Mouse (Mus musculus): ENCODE data around the gene Tbc1d9.

The Tbc1d9 gene

DNA sequence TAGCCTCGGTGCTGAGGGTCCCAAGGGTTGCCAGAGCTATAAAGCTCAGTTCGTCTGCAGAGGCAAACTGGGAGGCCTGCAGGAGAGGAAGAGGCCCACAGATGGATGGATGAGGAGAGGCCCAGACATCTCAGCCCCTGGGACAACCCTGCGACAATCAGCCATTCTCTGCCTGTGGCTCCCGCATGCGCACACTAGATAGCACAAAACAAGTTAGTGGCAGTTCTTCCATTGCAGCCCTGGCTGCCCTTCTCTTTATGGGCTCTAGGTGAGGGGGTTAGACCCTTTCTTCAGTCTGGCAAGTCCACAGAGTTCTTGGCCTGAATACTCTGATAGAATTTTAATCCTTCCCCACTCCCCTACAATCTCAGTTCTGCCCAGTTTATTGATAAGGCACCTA lies 87.6 kb downstream of the Tbc1d9 start:
- Histone ChIP-seq H3K4me1 (replicated peaks; ENCODE audit: low read depth, low read length) (peaks cover 25% of the 10 kb centered on the region), H3K4me3 (replicated peaks; ENCODE audit: low read length) (no peak overlapping the region), H3K36me3 (ENCODE audit: insufficient read depth, low read length) (peaks cover 55% of the 10 kb centered on the region), H3K27me3 (ENCODE audit: insufficient read depth, low read length) (no peaks in the 10 kb centered on the region), H3K9me3 (ENCODE audit: low read length) (no peaks in the 10 kb centered on the region)
- TF ChIP-seq POU5F1 (IDR thresholded peaks at IDR 0.05; ENCODE audit: borderline replicate concordance, low read length) (no peak), NANOG (IDR thresholded peaks at IDR 0.05; ENCODE audit: borderline replicate concordance, low read length) (no peak), CTCF (conservative IDR thresholded peaks at IDR 0.05; ENCODE audit: low read length) (no peak)

DNA sequence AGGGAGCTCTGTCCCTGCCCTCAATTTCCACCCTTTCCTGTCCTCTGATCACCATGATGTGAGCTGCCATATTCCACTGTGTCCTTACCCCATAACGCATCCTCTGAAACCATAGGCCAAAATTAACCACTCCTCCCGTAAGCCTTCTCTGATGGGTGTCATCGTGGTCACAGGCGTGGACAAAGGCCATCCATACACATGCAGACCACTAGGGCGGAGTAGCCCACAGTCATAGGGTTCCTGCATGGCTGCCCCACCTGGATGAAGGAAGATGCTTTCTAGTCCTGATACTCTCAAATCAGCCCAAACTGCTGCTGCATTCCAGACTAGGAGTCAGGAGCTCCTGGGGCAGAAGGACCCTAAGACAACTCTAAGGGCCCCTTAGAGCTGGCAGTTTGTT lies 92.5 kb downstream of the Tbc1d9 start:
- no peaks in the 10 kb centered on the region for H3K9me3 ChIP-seq (ENCODE audit: low read length)
- H3K4me1 ChIP-seq (replicated peaks; ENCODE audit: low read depth, low read length), result peaks cover 43% of the 10 kb centered on the region
- peaks cover 57% of the 10 kb centered on the region for H3K36me3 ChIP-seq (ENCODE audit: insufficient read depth, low read length)
- TF ChIP-seq CTCF (conservative IDR thresholded peaks at IDR 0.05; ENCODE audit: low read length) (no peak), POU5F1 (IDR thresholded peaks at IDR 0.05; ENCODE audit: borderline replicate concordance, low read length) (no peak), NANOG (IDR thresholded peaks at IDR 0.05; ENCODE audit: borderline replicate concordance, low read length) (peak; percentile 33; the same call in 1 of the 2 replicates)
- no peaks in the 10 kb centered on the region for H3K27me3 ChIP-seq (ENCODE audit: insufficient read depth, low read length)
- H3K4me3 ChIP-seq (replicated peaks; ENCODE audit: low read length), result no peak overlapping the region

DNA sequence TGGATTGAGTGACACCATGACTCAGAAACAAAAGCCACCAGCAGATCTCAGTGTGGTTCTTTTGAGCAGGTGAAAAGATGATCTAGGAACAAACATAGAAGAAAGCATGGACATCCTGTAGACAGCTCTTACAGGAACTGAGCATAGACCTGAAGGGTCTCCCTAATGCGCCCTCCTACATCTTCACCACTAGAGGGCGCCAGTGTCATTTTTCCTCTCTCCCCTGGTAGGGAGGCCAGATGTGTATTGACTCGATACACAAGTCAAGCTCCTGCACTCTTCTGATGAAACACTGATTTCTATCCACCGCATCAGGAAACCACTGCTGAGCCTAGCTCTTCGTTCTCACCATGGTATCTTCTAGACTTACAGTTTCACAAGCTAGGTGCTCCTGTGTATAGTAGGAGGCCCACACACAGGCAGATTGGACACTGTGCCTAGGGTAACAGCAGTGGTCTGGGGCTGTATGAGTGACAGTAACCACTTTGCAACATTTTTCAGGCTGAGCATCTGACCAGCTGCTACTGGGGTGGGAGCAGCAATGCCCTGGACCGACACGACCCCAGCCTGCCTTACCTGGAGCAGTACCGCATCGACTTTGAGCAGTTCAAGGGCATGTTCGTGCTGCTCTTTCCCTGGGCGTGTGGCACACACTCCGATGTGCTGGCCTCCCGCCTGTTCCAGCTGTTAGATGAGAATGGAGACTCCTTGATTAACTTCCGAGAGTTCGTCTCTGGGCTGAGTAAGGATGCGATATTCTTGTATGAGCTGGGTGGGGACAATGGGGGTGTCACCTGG lies 95.5 kb downstream of the Tbc1d9 start:
- H3K4me1 ChIP-seq (replicated peaks; ENCODE audit: low read depth, low read length), result peaks cover 40% of the 10 kb centered on the region
- TF ChIP-seq POU5F1 (IDR thresholded peaks at IDR 0.05; ENCODE audit: borderline replicate concordance, low read length) (no peak), CTCF (conservative IDR thresholded peaks at IDR 0.05; ENCODE audit: low read length) (peak; percentile 93)
- no peaks in the 10 kb centered on the region for H3K9me3 ChIP-seq (ENCODE audit: low read length)
- H3K4me3 ChIP-seq (replicated peaks; ENCODE audit: low read length), result peak overlapping the region; percentile 53
- H3K27me3 ChIP-seq (ENCODE audit: insufficient read depth, low read length), result no peaks in the 10 kb centered on the region
- peaks cover 48% of the 10 kb centered on the region for H3K36me3 ChIP-seq (ENCODE audit: insufficient read depth, low read length)

DNA sequence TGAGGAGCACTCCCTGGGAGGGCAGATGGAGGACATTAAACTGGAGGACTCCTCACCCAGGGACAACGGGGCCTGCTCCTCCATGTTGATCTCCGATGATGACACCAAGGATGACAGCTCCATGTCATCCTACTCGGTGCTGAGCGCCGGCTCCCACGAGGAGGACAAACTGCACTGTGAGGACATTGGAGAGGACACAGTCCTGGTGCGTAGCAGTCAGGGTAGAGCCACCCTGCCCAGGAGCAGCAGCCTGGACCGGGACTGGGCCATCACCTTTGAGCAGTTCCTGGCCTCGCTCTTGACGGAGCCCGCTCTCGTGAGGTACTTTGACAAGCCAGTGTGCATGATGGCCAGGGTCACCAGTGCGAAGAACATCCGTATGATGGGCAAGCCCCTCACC lies 106.0 kb downstream of the Tbc1d9 start:
- Histone ChIP-seq H3K4me3 (replicated peaks; ENCODE audit: low read length) (no peak overlapping the region), H3K9me3 (ENCODE audit: low read length) (no peaks in the 10 kb centered on the region), H3K4me1 (replicated peaks; ENCODE audit: low read depth, low read length) (peaks cover 14% of the 10 kb centered on the region), H3K36me3 (ENCODE audit: insufficient read depth, low read length) (peaks cover 48% of the 10 kb centered on the region), H3K27me3 (ENCODE audit: insufficient read depth, low read length) (no peaks in the 10 kb centered on the region)
- TF ChIP-seq POU5F1 (IDR thresholded peaks at IDR 0.05; ENCODE audit: borderline replicate concordance, low read length), result no peak
- no peak for TF ChIP-seq CTCF (conservative IDR thresholded peaks at IDR 0.05; ENCODE audit: low read length)
- TF ChIP-seq NANOG (IDR thresholded peaks at IDR 0.05; ENCODE audit: borderline replicate concordance, low read length), result no peak

DNA sequence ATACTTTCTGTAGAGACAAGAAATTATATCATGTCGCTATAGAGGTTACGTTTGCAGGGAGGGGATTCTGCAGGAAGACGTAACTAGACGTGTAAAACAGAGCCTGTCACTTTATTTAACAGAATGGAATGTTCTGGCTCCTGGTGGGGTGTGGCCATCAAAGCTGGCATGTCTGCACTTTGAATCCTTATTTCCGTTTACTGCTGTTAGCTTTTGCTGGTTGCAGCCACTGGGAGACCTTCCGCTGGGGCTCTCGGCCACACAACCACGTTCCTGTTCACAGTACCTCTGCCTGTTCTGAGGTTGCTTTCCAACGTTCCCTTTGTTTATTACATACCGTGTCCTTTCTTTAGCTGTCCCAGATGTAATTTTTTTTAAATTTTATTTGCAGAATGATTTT lies 107.3 kb downstream of the Tbc1d9 start:
- Histone ChIP-seq H3K4me1 (replicated peaks; ENCODE audit: low read depth, low read length) (peaks cover 14% of the 10 kb centered on the region), H3K9me3 (ENCODE audit: low read length) (no peaks in the 10 kb centered on the region), H3K27me3 (ENCODE audit: insufficient read depth, low read length) (no peaks in the 10 kb centered on the region), H3K36me3 (ENCODE audit: insufficient read depth, low read length) (peaks cover 35% of the 10 kb centered on the region), H3K4me3 (replicated peaks; ENCODE audit: low read length) (no peak overlapping the region)
- TF ChIP-seq NANOG (IDR thresholded peaks at IDR 0.05; ENCODE audit: borderline replicate concordance, low read length) (no peak), CTCF (conservative IDR thresholded peaks at IDR 0.05; ENCODE audit: low read length) (no peak), POU5F1 (IDR thresholded peaks at IDR 0.05; ENCODE audit: borderline replicate concordance, low read length) (no peak)

DNA sequence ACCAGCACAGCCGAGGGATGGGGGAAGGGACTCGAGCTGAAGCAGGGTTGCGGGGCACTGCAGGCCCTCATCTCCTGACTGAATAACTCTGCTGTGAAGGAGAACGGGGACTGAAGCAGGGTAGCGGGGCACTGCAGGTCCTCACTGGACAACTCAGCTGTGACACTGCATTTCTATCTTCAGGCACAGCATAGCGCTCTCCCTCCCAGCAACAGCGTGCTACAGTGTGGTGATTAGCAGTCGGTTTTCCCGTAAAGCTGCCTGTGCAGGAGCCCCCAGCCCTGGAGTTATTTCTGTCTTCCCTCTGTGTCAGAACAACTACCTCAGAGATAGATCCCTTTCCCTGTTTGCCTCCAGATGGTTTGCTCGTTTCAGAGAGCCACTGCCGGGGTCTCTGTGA lies 109.3 kb downstream of the Tbc1d9 start:
- peaks cover 14% of the 10 kb centered on the region for H3K4me1 ChIP-seq (replicated peaks; ENCODE audit: low read depth, low read length)
- no peaks in the 10 kb centered on the region for H3K9me3 ChIP-seq (ENCODE audit: low read length)
- no peak overlapping the region for H3K4me3 ChIP-seq (replicated peaks; ENCODE audit: low read length)
- H3K36me3 ChIP-seq (ENCODE audit: insufficient read depth, low read length), result peaks cover 24% of the 10 kb centered on the region
- TF ChIP-seq POU5F1 (IDR thresholded peaks at IDR 0.05; ENCODE audit: borderline replicate concordance, low read length) (no peak), CTCF (conservative IDR thresholded peaks at IDR 0.05; ENCODE audit: low read length) (no peak), NANOG (IDR thresholded peaks at IDR 0.05; ENCODE audit: borderline replicate concordance, low read length) (no peak)
- no peaks in the 10 kb centered on the region for H3K27me3 ChIP-seq (ENCODE audit: insufficient read depth, low read length)

DNA sequence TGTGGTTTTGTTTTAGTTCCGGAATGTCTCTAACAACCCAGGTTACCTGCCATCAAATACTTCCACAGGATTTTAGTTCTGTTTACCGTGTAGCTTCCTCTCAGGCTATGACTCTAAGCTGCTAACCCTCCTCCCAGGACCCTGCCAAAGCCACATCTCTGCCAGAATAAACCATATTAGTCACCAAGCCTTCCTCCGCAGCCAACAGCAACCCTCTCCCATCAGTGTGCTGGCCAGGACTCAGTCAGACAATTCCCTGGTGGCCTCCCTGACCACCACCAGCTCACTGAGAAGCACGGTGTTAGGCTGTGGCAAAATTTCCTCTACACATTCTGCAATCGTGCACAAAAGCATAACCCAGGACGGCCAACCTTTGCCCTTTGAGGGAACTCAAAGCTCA lies 113.3 kb downstream of the Tbc1d9 start:
- TF ChIP-seq NANOG (IDR thresholded peaks at IDR 0.05; ENCODE audit: borderline replicate concordance, low read length) (no peak), CTCF (conservative IDR thresholded peaks at IDR 0.05; ENCODE audit: low read length) (no peak), POU5F1 (IDR thresholded peaks at IDR 0.05; ENCODE audit: borderline replicate concordance, low read length) (no peak)
- no peak overlapping the region for H3K4me3 ChIP-seq (replicated peaks; ENCODE audit: low read length)
- H3K4me1 ChIP-seq (replicated peaks; ENCODE audit: low read depth, low read length), result peaks cover 7% of the 10 kb centered on the region
- H3K36me3 ChIP-seq (ENCODE audit: insufficient read depth, low read length), result 0 out of 2 replicates have a peak, but pooled peaks cover 2% of the 10 kb centered on the region
- H3K9me3 ChIP-seq (ENCODE audit: low read length), result no peaks in the 10 kb centered on the region
- H3K27me3 ChIP-seq (ENCODE audit: insufficient read depth, low read length), result no peaks in the 10 kb centered on the region

DNA sequence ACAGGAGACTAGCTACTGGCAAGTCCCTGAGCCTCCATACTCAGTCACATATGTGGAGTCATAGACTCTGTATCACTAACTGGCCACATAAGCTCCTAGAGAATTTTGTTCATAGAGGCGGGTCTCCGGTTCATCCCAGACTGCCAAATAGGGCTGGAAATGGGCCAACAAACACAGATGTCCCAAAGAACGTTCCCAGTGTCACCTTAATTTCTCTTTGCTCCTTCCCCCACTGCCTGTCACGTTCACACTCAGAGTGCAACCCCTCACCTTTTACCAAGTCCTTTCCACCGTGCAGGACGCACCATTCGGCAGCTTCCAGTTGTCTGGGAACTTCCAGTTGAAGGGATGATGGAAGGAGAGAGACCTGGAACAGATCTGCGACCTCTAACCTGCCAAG lies 120.2 kb downstream of the Tbc1d9 start:
- Histone ChIP-seq H3K9me3 (ENCODE audit: low read length) (no peaks in the 10 kb centered on the region), H3K36me3 (ENCODE audit: insufficient read depth, low read length) (no peaks in the 10 kb centered on the region), H3K27me3 (ENCODE audit: insufficient read depth, low read length) (peaks cover 20% of the 10 kb centered on the region), H3K4me3 (replicated peaks; ENCODE audit: low read length) (no peak overlapping the region), H3K4me1 (replicated peaks; ENCODE audit: low read depth, low read length) (peaks cover 19% of the 10 kb centered on the region)
- TF ChIP-seq CTCF (conservative IDR thresholded peaks at IDR 0.05; ENCODE audit: low read length) (no peak), POU5F1 (IDR thresholded peaks at IDR 0.05; ENCODE audit: borderline replicate concordance, low read length) (no peak), NANOG (IDR thresholded peaks at IDR 0.05; ENCODE audit: borderline replicate concordance, low read length) (no peak)

DNA sequence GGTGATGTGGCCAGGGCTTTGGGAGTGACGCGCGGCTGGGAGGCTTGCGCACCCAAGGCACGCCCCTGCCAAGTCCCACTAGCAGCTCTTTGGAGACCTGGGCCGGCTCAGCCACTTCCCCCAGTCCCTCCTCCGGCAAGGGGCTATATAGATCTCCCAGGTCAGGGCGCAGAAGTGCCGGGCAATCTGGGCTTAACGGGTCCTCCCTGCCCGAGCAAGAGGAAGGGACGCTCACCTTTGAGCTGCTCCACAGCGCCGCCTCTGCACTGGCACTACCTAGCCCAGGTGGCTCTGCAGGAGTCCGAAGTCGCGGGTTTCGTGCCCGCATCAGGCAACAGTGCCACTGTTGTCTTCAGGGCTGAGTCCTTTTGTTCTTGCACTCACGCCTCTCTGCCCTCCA lies 125.0 kb downstream of the Tbc1d9 start, which contains the start of gene Ucp1:
Ucp1 (plus strand) TSS at position 177 of the 400 bp plus-strand sequence.
- no peaks in the 10 kb centered on the region for H3K36me3 ChIP-seq (ENCODE audit: insufficient read depth, low read length)
- peak within 1 kb of the TSS; percentile 76 for H3K4me3 ChIP-seq (replicated peaks; ENCODE audit: low read length)
- no peaks in the 10 kb centered on the region for H3K9me3 ChIP-seq (ENCODE audit: low read length)
- TF ChIP-seq NANOG (IDR thresholded peaks at IDR 0.05; ENCODE audit: borderline replicate concordance, low read length) (no peak), POU5F1 (IDR thresholded peaks at IDR 0.05; ENCODE audit: borderline replicate concordance, low read length) (no peak), CTCF (conservative IDR thresholded peaks at IDR 0.05; ENCODE audit: low read length) (0 out of 2 replicates have a peak, but pooled peaks have one; percentile 15)
- peaks cover 38% of the 10 kb centered on the region for H3K27me3 ChIP-seq (ENCODE audit: insufficient read depth, low read length)
- peaks cover 31% of the 10 kb centered on the region for H3K4me1 ChIP-seq (replicated peaks; ENCODE audit: low read depth, low read length)
